Mouse (Mus musculus): Measurements from ENCODE around the gene Spg20.

DNA sequence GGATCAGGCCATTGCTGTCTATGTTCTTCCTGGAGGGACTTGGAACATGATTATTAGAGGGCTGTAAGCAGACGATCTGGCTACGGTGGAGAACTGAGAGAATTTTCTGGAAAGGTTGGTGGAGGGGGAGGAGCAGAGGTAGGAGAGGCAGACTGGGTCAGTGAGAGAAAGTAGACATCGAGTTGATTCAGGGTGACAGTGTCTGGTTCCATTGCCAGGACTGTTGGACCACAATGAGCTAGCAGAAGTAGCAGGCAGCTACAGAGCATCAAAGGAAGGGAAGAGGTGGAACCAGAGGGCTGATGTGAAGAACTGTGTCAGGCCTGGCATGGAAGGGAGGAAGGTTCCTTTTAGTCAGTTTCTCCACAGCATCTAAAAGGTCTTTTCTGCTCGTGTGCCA lies 23.5 kb upstream of the Spg20 start:
- TF ChIP-seq EP300 (IDR thresholded peaks at IDR 0.05; ENCODE audit: low read depth) (no peak), CTCF (IDR thresholded peaks at IDR 0.05; ENCODE audit: low read depth) (no peak)

All from liver, embryonic 14.5 days (tissue).